Mouse (Mus musculus) lung, embryonic 16.5 days (tissue): Measurements from ENCODE around the gene Tbxas1. TPM values are rescaled to one million over a fixed set of nuclear protein-coding genes. Genes with fewer than 3 reads are reported as not detected.

ENCODE experiments used
- ATAC-seq: fragments of 200-750 bp; cut with Nextera tagmentation; 2 replicates; pipeline ENCODE4 v1.8.0; 2017; ENCODE audit warnings: low read depth, mild to moderate bottlenecking, moderate library complexity
- H3K27ac ChIP-seq: fragments of 300-500 bp; sonication (generic); 2 replicates; pipeline ENCODE4 v1.5.1; 2014; ENCODE audit warnings: mild to moderate bottlenecking, control low read depth, low read length
- H3K27me3 ChIP-seq: fragments of 300-500 bp; sonication (generic); 2 replicates; pipeline ENCODE4 v1.6.1; 2014; ENCODE audit warnings: low read depth, low read length, mixed read lengths; ENCODE audit not compliant: control insufficient read depth, insufficient read depth
- H3K36me3 ChIP-seq: fragments of 300-500 bp; sonication (generic); 2 replicates; pipeline ENCODE4 v1.6.1; 2014; ENCODE audit warnings: low read length; ENCODE audit not compliant: control insufficient read depth, insufficient read depth
- H3K4me1 ChIP-seq: fragments of 300-500 bp; sonication (generic); replicated peaks from 2 replicates; pipeline ENCODE4 v1.6.1; 2014; ENCODE audit warnings: low read length, mixed read lengths; ENCODE audit not compliant: control insufficient read depth, insufficient read depth
- H3K4me2 ChIP-seq: fragments of 300-500 bp; sonication (generic); 2 replicates; pipeline ENCODE4 v1.6.1; 2014; ENCODE audit warnings: low read depth, low read length, control low read depth
- H3K4me3 ChIP-seq: fragments of 300-500 bp; sonication (generic); 2 replicates; pipeline ENCODE4 v1.5.1; 2014; ENCODE audit warnings: mild to moderate bottlenecking, low read length, control low read depth
- H3K9ac ChIP-seq: fragments of 300-500 bp; sonication (generic); 2 replicates; pipeline ENCODE4 v1.6.1; 2014; ENCODE audit warnings: low read length, control low read depth
- H3K9me3 ChIP-seq: fragments of 300-500 bp; sonication (generic); 2 replicates; pipeline ENCODE4 v1.6.1; 2016; ENCODE audit warnings: low read length; ENCODE audit not compliant: control insufficient read depth
- WGBS: fragments of 180-500 bp; shearing (Covaris S2); extraction: QIAGEN DNeasy Blood & Tissue Kit; methylation state at CpG from one replicate; pipeline ENCODE4 v1.1.7; 2014; 5-methylcytosine and 5-hydroxymethylcytosine counted together
- polyA plus RNA-seq: library from polyadenylated mRNA; unstranded; fragments of >200 nt; fragmentation: Nextera tagmentation; extraction: Ambion mirVana; gene quantifications from 2 replicates; pipeline ENCODE4 v1.2.1, GENCODE M21; 2015

Gene Tbxas1
- polyA plus RNA-seq, 1 experiment from 2014 or later: 3.9 TPM

- no peak for ATAC-seq
- H3K27ac ChIP-seq: no peak overlapping the region
- no peak overlapping the region for H3K4me3 ChIP-seq
- no peaks in the 10 kb centered on the region for H3K27me3 ChIP-seq
- H3K36me3 ChIP-seq: no peaks in the 10 kb centered on the region
- no peak overlapping the region for H3K9ac ChIP-seq
- H3K4me2 ChIP-seq: no peak overlapping the region
- no peaks in the 10 kb centered on the region for H3K9me3 ChIP-seq
- no peaks in the 10 kb centered on the region for H3K4me1 ChIP-seq
Measured at GRCm38 (mm10) chr6:39124719-39125118, 249.5 kb downstream of the Tbxas1 start.

GRCm38 (mm10) chr6:39131480-39131879, 256.3 kb downstream of the Tbxas1 start:
- Histone ChIP-seq H3K36me3 (peaks cover 9% of the 10 kb centered on the region; the same call in 1 of the 2 replicates), H3K27me3 (no peaks in the 10 kb centered on the region), H3K4me2 (no peak overlapping the region), H3K4me1 (no peaks in the 10 kb centered on the region), H3K9me3 (no peaks in the 10 kb centered on the region), H3K27ac (no peak overlapping the region), H3K9ac (no peak overlapping the region), H3K4me3 (no peak overlapping the region)
- no peak for ATAC-seq
- WGBS: 40% methylated on average over 4 of the region's 4 CpGs

GRCm38 (mm10) chr6:39132556-39132955, 257.4 kb downstream of the Tbxas1 start:
- Histone ChIP-seq H3K27ac (no peak overlapping the region), H3K4me1 (no peaks in the 10 kb centered on the region), H3K4me3 (no peak overlapping the region), H3K36me3 (peaks cover 9% of the 10 kb centered on the region; the same call in 1 of the 2 replicates), H3K9ac (no peak overlapping the region), H3K27me3 (no peaks in the 10 kb centered on the region), H3K9me3 (no peaks in the 10 kb centered on the region), H3K4me2 (no peak overlapping the region)
- WGBS: 73% methylated on average over 5 of the region's 5 CpGs
- no peak for ATAC-seq

Other genes starting within 250 kb of the Tbxas1 start
- 0.09 and 0.15 TPM in 2 replicates for gene Klrg2, start 238.2 kb upstream of the Tbxas1 start, polyA plus RNA-seq
- gene Clec2l, start 212.3 kb upstream of the Tbxas1 start, polyA plus RNA-seq: 0.51 and 0.68 TPM in 2 replicates
- gene Hipk2, start 761 bp downstream of the Tbxas1 start, polyA plus RNA-seq: 19.8 and 21.0 TPM in 2 replicates
- 9.5 and 10.2 TPM in 2 replicates for gene Parp12, start 242.9 kb downstream of the Tbxas1 start, polyA plus RNA-seq